Mouse (Mus musculus): ENCODE measurements at regions not wholly inside any gene's neighbourhood (a gene's known extent, or its start where the extent isn't known, plus 50 kb on each side); places are given as distances from the start of the nearest gene placed in this dataset.
A peak's percentile ranks its signal among the peaks of the same experiment; 100 is the strongest.

- DNase-seq (ENCODE audit: low spot score) (no peak), ATAC-seq (ENCODE audit: low FRiP score) (no peak)
- Histone ChIP-seq H3K27ac (no peak overlapping the region), H3K9me3 (ENCODE audit: control insufficient read depth, low read length) (no peaks in the 10 kb centered on the region), H3K36me3 (replicated peaks; ENCODE audit: control insufficient read depth, insufficient read depth) (no peaks in the 10 kb centered on the region), H3K9ac (no peak overlapping the region), H3K4me1 (replicated peaks; ENCODE audit: control insufficient read depth, insufficient read depth, low read length) (peaks cover 6% of the 10 kb centered on the region), H3K4me2 (replicated peaks) (no peak overlapping the region), H3K4me3 (replicated peaks; ENCODE audit: low read length) (no peak overlapping the region), H3K27me3 (ENCODE audit: control insufficient read depth, insufficient read depth, low read length) (no peaks in the 10 kb centered on the region)
Measured at GRCm38 (mm10) chr13:59888038-59889016, 65.4 kb upstream of the Tut7 start.

DNA sequence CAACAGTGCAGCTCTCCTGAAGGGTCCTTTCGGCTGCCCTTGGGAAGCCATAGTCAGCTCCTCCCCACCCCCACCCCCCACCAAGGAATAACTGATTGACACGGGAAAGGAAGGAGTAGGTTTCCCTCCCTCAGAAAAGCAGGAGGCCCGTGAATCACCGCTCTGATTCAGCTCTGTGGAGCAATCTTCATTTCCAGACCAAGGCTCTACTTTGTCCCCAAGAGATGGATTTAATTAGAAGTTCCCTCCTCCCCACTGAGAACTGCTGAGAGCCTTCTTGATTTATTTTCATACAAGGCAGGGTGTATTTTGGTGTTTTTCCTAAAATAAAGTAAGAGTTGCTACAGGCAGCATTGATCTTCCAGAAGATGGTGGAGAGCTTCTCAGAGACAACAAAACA lies 64.4 kb upstream of the Tut7 start:
- no peak overlapping the region for H3K27ac ChIP-seq
- H3K4me1 ChIP-seq (replicated peaks; ENCODE audit: control insufficient read depth, insufficient read depth, low read length) = peaks cover 8% of the 10 kb centered on the region
- 81% methylated on average over 4 of the region's 4 CpGs for WGBS
- H3K9ac ChIP-seq = no peak overlapping the region
- DNase-seq (ENCODE audit: low spot score) (no peak), ATAC-seq (ENCODE audit: low FRiP score) (no peak)
- H3K4me2 ChIP-seq (replicated peaks) = no peak overlapping the region
- no peaks in the 10 kb centered on the region for H3K9me3 ChIP-seq (ENCODE audit: control insufficient read depth, low read length)
- no peak overlapping the region for H3K4me3 ChIP-seq (replicated peaks; ENCODE audit: low read length)
- H3K27me3 ChIP-seq (ENCODE audit: control insufficient read depth, insufficient read depth, low read length) = no peaks in the 10 kb centered on the region
- H3K36me3 ChIP-seq (replicated peaks; ENCODE audit: control insufficient read depth, insufficient read depth) = no peaks in the 10 kb centered on the region

GRCm38 (mm10) chr13:59886572-59886971 lies 63.6 kb upstream of the Tut7 start:
- H3K27ac ChIP-seq = no peak overlapping the region
- H3K9ac ChIP-seq = no peak overlapping the region
- no peaks in the 10 kb centered on the region for H3K36me3 ChIP-seq (replicated peaks; ENCODE audit: control insufficient read depth, insufficient read depth)
- WGBS = 52% methylated on average over 3 of the region's 3 CpGs
- no peak overlapping the region for H3K4me3 ChIP-seq (replicated peaks; ENCODE audit: low read length)
- DNase-seq (ENCODE audit: low spot score) (no peak), ATAC-seq (ENCODE audit: low FRiP score) (no peak)
- no peaks in the 10 kb centered on the region for H3K27me3 ChIP-seq (ENCODE audit: control insufficient read depth, insufficient read depth, low read length)
- H3K4me1 ChIP-seq (replicated peaks; ENCODE audit: control insufficient read depth, insufficient read depth, low read length) = peaks cover 9% of the 10 kb centered on the region
- H3K4me2 ChIP-seq (replicated peaks) = no peak overlapping the region
- no peaks in the 10 kb centered on the region for H3K9me3 ChIP-seq (ENCODE audit: control insufficient read depth, low read length)

GRCm38 (mm10) chr13:59881989-59882784 lies 59.2 kb upstream of the Tut7 start:
- Histone ChIP-seq H3K4me1 (replicated peaks; ENCODE audit: control insufficient read depth, insufficient read depth, low read length) (0 out of 2 replicates have a peak, but pooled peaks cover 3% of the 10 kb centered on the region), H3K36me3 (replicated peaks; ENCODE audit: control insufficient read depth, insufficient read depth) (no peaks in the 10 kb centered on the region), H3K27ac (peak overlapping the region; percentile 62; the same call in 1 of the 2 replicates), H3K27me3 (ENCODE audit: control insufficient read depth, insufficient read depth, low read length) (no peaks in the 10 kb centered on the region), H3K4me2 (replicated peaks) (peak overlapping the region; percentile 46), H3K9me3 (ENCODE audit: control insufficient read depth, low read length) (no peaks in the 10 kb centered on the region), H3K9ac (no peak overlapping the region), H3K4me3 (replicated peaks; ENCODE audit: low read length) (peak overlapping the region; percentile 9; the same call in 1 of the 2 replicates)
- 0 out of 2 replicates have a peak, but pooled peaks have one; percentile 27 for ATAC-seq (ENCODE audit: low FRiP score)
- WGBS = 25% methylated on average over 15 of the region's 19 CpGs
- DNase-seq (ENCODE audit: low spot score) = peak; percentile 35

DNA sequence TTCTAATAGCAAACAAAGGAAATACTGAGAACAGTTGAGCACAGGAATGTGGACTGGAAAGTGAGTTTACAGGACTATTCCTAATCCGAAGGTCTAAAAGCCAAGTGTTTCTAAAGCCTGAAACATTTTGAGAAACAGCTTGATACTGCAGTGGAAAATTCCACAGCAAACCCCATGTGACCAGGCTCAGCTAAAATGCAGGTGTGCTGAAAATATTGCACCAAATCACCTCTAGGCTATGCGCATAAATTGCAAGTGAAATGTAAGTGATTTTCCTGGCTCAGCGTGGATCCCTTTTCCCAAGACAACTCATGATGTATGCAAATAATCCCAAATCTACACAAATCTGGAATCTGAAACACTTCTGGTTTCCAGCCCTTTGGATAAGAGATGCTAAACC lies 57.1 kb upstream of the Tut7 start:
- no peak overlapping the region for H3K4me3 ChIP-seq (replicated peaks; ENCODE audit: low read length)
- no peak overlapping the region for H3K4me2 ChIP-seq (replicated peaks)
- no peak for ATAC-seq (ENCODE audit: low FRiP score)
- DNase-seq (ENCODE audit: low spot score) = peak; percentile 25
- 0 out of 2 replicates have a peak, but pooled peaks cover 3% of the 10 kb centered on the region for H3K4me1 ChIP-seq (replicated peaks; ENCODE audit: control insufficient read depth, insufficient read depth, low read length)
- H3K27ac ChIP-seq = no peak overlapping the region
- H3K9me3 ChIP-seq (ENCODE audit: control insufficient read depth, low read length) = no peaks in the 10 kb centered on the region
- H3K27me3 ChIP-seq (ENCODE audit: control insufficient read depth, insufficient read depth, low read length) = no peaks in the 10 kb centered on the region
- H3K9ac ChIP-seq = no peak overlapping the region
- no peaks in the 10 kb centered on the region for H3K36me3 ChIP-seq (replicated peaks; ENCODE audit: control insufficient read depth, insufficient read depth)
- WGBS = 73% methylated on average over 3 of the region's 3 CpGs

GRCm38 (mm10) chr13:59875637-59876036 lies 52.7 kb upstream of the Tut7 start:
- Histone ChIP-seq H3K4me3 (replicated peaks; ENCODE audit: low read length) (no peak overlapping the region), H3K36me3 (replicated peaks; ENCODE audit: control insufficient read depth, insufficient read depth) (no peaks in the 10 kb centered on the region), H3K4me2 (replicated peaks) (no peak overlapping the region), H3K4me1 (replicated peaks; ENCODE audit: control insufficient read depth, insufficient read depth, low read length) (no peaks in the 10 kb centered on the region), H3K27ac (no peak overlapping the region), H3K9ac (no peak overlapping the region), H3K9me3 (ENCODE audit: control insufficient read depth, low read length) (no peaks in the 10 kb centered on the region), H3K27me3 (ENCODE audit: control insufficient read depth, insufficient read depth, low read length) (no peaks in the 10 kb centered on the region)
- WGBS = 33% methylated on average over 2 of the region's 2 CpGs
- ATAC-seq (ENCODE audit: low FRiP score) (no peak), DNase-seq (ENCODE audit: low spot score) (no peak)

- WGBS = 74% methylated on average over 7 of the region's 7 CpGs
- Histone ChIP-seq H3K27ac (no peak overlapping the region), H3K9me3 (ENCODE audit: control insufficient read depth, low read length) (no peaks in the 10 kb centered on the region), H3K36me3 (replicated peaks; ENCODE audit: control insufficient read depth, insufficient read depth) (no peaks in the 10 kb centered on the region), H3K27me3 (ENCODE audit: control insufficient read depth, insufficient read depth, low read length) (no peaks in the 10 kb centered on the region), H3K4me1 (replicated peaks; ENCODE audit: control insufficient read depth, insufficient read depth, low read length) (no peaks in the 10 kb centered on the region), H3K9ac (no peak overlapping the region), H3K4me3 (replicated peaks; ENCODE audit: low read length) (no peak overlapping the region), H3K4me2 (replicated peaks) (no peak overlapping the region)
- ATAC-seq (ENCODE audit: low FRiP score) (no peak), DNase-seq (ENCODE audit: low spot score) (no peak)
Measured at GRCm38 (mm10) chr13:59874137-59874931, 51.4 kb upstream of the Tut7 start.

Measured in hindbrain, embryonic 14.5 days (tissue).